Mouse (Mus musculus) olfactory bulb, adult 2 months (tissue): ENCODE results near the gene Teddm3.
"Not testable (repeated sequence)": the region's sequence is repeated elsewhere in the genome, so short reads cannot be mapped to it uniquely, and the experiment has no call there.

ENCODE experiments used
- CTCF ChIP-seq: fragments of 200-500 bp; IDR thresholded peaks from 2 replicates; pipeline ENCODE4 v1.5.1; 2012; ENCODE audit warnings: low read depth, mild to moderate bottlenecking, low read length, moderate library complexity; ENCODE audit not compliant: insufficient read depth
- POLR2A ChIP-seq: fragments of 200-500 bp; IDR thresholded peaks from 2 replicates; pipeline ENCODE4 v1.6.1; 2012; ENCODE audit warnings: mild to moderate bottlenecking, low read depth, low read length, moderate library complexity; ENCODE audit not compliant: insufficient read depth

GRCm38 (mm10) chr16:21159226-21159625, 5.4 kb upstream of the Teddm3 start:
- not testable (repeated sequence) for TF ChIP-seq CTCF, POLR2A
